Mouse (Mus musculus) frontal cortex, postnatal 14 days (tissue): ENCODE results near the gene Timm8a1.
"Not testable (repeated sequence)": the region's sequence is repeated elsewhere in the genome, so short reads cannot be mapped to it uniquely, and the experiment has no call there.

Experiments
- DNase-seq, 2 experiments: peaks; one replicate each; pipeline ENCODE4 v3.0.0; 2022; ENCODE audit warnings: low spot score in 2 of 2

Timm8a1 gene

GRCm38 (mm10) chrX:134541145-134541954 is at the start of gene Timm8a1:
TSS of gene Timm8a1 (minus strand) at chrX:134541865.
- peak; percentile 10 to 21 for DNase-seq

- no peak for DNase-seq
Measured at GRCm38 (mm10) chrX:134589836-134590235, 48.2 kb upstream of the Timm8a1 start.

- no peak for DNase-seq
Measured at GRCm38 (mm10) chrX:134588997-134589396, 47.3 kb upstream of the Timm8a1 start.

GRCm38 (mm10) chrX:134588261-134588660 is 46.6 kb upstream of the Timm8a1 start:
- DNase-seq: no peak

GRCm38 (mm10) chrX:134586447-134586846 is 44.8 kb upstream of the Timm8a1 start:
- no peak for DNase-seq

- peak; percentile 85 for DNase-seq
Measured at GRCm38 (mm10) chrX:134585103-134586002, 43.7 kb upstream of the Timm8a1 start, which contains the start of gene Rpl36a. TSS of gene Rpl36a (plus strand) at chrX:134585654.

GRCm38 (mm10) chrX:134582888-134583669 is 41.4 kb upstream of the Timm8a1 start, which contains the start of gene Btk:
TSS of gene Btk (minus strand) at chrX:134583570.
- no peak for DNase-seq

- no peak for DNase-seq
Measured at GRCm38 (mm10) chrX:134582270-134582669, 40.6 kb upstream of the Timm8a1 start.

GRCm38 (mm10) chrX:134580528-134581305 is 39.1 kb upstream of the Timm8a1 start:
- no peak for DNase-seq

GRCm38 (mm10) chrX:134577896-134578295 is 36.2 kb upstream of the Timm8a1 start:
- no peak for DNase-seq

- no peak for DNase-seq
Measured at GRCm38 (mm10) chrX:134566536-134567222, 25.0 kb upstream of the Timm8a1 start.

GRCm38 (mm10) chrX:134564326-134564725 is 22.7 kb upstream of the Timm8a1 start:
- DNase-seq: no peak

GRCm38 (mm10) chrX:134554425-134554824 is 12.8 kb upstream of the Timm8a1 start:
- DNase-seq: no peak

- no peak for DNase-seq
Measured at GRCm38 (mm10) chrX:134553326-134553725, 11.7 kb upstream of the Timm8a1 start.

GRCm38 (mm10) chrX:134550903-134551302 is 9.2 kb upstream of the Timm8a1 start:
- no peak for DNase-seq

- DNase-seq: no peak
Measured at GRCm38 (mm10) chrX:134547330-134547729, 5.7 kb upstream of the Timm8a1 start.

- no peak for DNase-seq
Measured at GRCm38 (mm10) chrX:134541955-134542308, 267 bp upstream of the Timm8a1 start.

GRCm38 (mm10) chrX:134540414-134541135 is 1.1 kb downstream of the Timm8a1 start:
- DNase-seq: no peak

GRCm38 (mm10) chrX:134539795-134540194 is 1.9 kb downstream of the Timm8a1 start:
- not testable (repeated sequence) for DNase-seq

GRCm38 (mm10) chrX:134533346-134533745 is 8.3 kb downstream of the Timm8a1 start:
- DNase-seq: no peak
